Mouse (Mus musculus): Measurements from ENCODE around the gene Slc27a5.
A peak's percentile ranks its signal among the peaks of the same experiment; 100 is the strongest.

Gene Slc27a5

DNA sequence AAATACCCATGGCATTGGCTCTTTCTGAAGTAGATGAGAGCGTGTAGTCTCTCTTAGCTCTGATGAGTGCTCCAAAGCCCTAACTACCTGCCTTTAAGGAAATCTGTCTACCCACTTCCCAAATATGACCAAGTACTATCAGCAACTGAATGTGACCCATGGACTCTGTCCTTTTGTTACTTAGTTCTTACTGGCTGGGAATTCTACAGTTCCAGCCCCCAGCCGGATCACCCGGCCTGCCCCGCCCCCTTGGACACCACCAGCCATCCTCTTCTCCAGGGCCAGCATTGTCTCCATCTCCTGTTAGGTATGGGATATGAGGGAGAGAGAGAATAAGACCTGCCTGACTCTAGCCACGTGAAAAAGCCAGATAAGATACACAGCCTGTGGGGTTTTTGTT is at the start of gene Slc27a5:
Gene Slc27a5, minus strand, starts transcription at position 140 of the 400 bp plus-strand sequence.
- DNase-seq (ENCODE audit: extremely low read depth, low read depth), result no peak

DNA sequence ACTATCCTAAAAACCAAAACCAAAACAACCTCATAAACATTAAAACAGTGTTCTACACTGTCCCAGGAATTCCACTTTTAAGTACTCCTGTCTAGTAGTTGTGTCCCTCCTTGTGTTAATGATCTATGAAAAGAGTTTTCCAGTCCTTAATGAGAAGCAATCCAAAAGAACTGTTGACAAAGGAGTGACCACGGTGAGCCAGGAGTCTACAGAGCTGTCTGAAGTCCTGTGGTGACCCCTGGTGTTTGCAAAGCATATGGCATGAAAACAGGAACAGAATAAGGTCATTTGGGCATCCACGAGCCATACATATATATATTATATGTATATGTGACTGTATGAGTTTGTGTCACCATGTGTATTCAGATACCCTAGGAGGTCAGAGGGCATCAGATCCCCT is 48.1 kb upstream of the Slc27a5 start:
- peak; percentile 54 for DNase-seq (ENCODE audit: extremely low read depth, low read depth)

DNA sequence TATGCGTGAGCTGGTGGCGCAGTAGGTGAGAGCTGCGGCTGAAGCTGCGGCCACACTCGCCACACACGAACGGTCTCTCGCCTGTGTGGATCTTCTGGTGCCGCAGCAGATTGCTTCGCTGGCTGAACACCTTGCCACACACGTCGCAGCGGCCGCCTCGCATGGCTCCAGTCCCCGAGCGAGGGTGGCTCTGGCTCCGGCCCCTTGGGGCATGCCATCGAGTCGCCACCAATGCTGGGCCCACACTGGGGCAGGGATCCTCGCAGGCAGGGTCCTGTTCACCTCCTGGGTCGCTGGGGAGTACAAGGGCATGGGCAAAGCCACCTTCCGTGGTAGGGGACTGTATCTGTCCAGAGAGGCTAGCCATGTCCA is 46.2 kb upstream of the Slc27a5 start:
- no peak for DNase-seq (ENCODE audit: extremely low read depth, low read depth)

DNA sequence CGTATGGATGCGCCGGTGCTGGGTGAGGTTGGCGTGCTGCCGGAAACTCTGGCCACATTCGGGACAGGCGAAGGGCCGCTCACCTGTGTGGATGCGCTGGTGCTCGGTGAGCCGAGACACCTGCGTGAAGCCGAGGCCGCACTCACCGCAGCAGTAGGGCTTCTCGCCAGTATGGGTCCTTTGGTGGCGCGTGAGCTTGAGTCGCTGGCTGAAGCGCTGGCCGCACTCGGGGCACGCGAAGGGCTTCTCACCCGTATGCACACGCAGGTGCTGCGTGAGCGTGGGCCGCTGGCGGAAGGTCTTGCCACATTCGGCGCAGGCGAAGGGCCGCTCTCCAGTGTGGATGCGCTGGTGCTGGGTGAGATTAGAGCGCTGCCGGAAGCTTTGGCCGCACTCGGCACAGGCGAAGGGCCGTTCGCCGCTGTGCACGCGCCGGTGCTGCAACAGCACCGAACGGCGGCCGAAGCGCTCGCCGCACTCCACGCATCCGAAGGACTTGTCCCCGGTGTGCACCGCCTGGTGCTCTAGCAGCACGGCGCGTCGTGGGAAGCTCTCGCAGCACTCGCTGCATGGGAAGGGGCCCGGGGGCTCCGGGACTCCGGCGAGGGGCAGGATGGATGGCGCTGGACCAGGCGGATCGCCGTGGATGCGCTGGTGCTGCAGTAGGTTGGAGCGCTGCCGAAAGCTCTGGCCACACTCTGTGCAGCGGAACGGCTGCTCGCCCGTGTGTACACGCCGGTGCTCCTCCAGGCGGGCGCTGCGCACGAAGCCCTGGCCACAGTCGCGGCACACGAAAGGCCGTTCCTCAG is 45.7 kb upstream of the Slc27a5 start:
- DNase-seq (ENCODE audit: extremely low read depth, low read depth), result no peak

DNA sequence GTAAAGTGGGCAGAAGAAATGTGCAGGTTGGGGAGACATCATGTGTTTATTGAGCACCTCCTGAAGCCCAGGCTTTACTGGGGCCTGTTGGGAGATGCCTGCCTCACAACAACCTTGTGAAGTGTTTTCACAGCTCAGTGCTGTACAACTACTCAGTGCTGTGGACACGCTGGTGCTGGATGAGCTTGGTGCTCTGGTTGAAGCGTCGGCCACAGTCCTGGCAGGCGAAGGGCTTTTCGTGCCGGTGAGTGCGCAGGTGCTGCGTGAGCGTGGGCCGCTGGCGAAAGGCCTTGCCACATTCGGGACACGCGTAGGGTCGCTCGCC is 45.1 kb upstream of the Slc27a5 start:
- DNase-seq (ENCODE audit: extremely low read depth, low read depth), result no peak

GRCm38 (mm10) chr7:13042511-13042910 is 44.5 kb upstream of the Slc27a5 start:
- no peak for DNase-seq (ENCODE audit: extremely low read depth, low read depth)

DNA sequence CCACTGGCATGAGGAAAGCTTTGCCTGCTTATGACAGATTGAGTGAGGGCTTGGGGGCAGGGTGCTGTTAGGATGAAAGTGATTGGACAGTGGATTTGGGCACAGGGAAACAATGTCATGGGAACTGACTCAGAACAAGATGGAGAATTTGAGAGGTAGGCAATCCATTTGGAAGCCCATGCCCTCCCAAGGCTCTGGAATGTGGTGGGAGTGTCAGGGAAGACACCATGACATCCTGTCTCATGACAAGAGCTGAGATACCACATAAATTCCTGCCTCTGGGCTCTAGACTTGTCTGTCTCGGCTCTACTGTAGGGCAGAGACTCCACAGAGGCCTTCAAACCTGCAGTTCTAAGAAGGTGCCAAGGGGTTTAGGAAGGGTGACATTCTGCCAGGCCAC is 43.3 kb upstream of the Slc27a5 start:
- no peak for DNase-seq (ENCODE audit: extremely low read depth, low read depth)

DNA sequence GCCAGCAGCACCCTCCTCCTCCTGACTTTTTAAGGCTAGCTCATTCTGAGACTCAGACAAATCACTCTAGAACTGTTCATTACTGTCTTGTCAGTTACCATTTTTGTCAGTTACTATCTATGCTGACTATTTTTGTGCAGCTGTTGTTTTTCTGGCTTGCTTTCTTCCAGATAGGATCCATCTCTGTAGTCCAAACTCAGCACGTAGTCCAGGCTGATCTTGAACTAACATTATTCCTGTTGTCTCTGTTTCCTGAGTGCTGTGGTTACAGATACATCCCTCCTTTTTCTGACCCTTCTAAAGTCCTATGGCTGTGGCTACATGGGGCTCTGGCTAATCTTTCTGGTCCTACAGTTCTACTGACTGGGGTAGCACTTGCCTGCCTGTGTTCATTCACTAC is 41.2 kb upstream of the Slc27a5 start:
- DNase-seq (ENCODE audit: extremely low read depth, low read depth), result no peak

DNA sequence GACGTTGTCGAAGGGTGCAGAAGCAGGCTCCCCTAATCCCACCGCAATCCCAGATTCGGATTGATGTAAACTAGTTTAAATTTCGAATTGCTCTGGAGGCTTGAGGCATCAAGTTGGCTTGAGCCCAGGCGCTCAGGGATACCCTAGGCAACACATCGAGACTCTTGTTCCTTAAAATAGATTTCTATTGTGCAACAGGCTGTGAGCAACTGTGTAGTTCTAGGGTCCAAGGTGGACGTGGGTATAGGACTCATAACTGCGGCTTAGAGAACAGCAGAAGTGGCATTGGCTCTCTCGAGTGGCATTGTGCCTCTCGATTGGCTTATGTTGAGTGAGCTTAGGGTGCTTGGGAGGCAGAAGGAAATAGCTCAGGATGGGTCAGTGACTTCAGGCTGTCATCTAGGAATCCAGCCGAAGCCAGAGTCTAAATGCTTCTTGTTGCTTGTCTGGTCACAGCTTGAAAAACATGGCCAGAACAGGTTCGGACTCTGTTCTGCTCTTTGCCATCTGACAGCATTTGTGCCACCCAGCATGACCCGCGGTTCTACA is 40.7 kb upstream of the Slc27a5 start:
- no peak for DNase-seq (ENCODE audit: extremely low read depth, low read depth)

DNA sequence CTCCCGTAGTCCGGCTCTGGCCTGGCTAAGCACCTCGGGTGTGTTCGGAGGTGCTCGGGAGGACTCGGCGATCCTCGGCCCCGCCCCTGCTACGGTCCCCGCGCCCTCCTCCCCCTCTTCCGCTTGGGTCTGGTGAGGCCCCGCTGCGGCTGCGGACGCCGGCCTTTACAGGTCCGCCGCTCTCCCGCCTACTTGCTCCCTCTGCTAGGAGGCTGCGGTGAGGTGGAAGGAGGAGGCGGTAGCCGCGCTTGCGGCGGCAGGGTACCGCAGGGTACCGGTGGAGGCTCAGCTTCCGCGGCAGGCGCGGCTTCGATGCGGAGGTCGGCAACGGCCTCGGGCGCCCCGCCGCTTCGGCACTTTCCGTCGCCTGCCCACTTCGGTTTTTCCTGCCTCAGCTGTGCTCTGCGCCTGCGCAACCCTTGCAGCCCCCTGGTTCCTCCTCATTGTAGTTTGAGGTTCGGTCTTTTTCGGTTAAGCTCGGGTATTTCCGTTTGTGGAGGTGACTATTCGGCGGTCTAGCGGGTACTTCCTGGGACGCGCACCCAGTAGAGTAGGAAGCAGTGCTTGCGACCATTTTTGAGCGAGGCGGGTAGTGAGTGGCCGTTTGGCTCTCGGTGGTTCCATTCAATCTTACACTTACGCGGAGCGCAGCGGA is 40.0 kb upstream of the Slc27a5 start, which contains the start of gene Ube2m:
Gene Ube2m, minus strand, starts transcription at position 375 of the 655 bp plus-strand sequence.
- DNase-seq (ENCODE audit: extremely low read depth, low read depth), result peak; percentile 95

DNA sequence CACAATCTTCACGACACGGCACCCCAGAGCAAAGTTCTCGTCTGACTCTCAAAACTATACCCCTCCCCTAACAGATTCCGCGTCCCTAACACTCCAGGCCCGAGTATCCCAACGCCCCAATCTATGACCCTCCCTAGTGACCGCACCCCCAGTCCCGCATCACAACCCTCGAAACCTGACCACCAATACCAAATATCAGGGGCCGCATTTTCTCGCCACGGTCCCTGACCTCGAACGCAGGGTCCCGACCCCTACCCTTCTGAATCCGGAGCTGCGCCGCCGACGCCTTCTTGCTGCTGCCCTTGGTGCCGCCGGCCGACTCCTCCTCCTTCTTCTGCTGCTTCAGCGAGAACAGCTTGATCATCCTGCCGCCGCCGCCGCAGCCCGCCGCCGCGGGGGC is 39.4 kb upstream of the Slc27a5 start:
- DNase-seq (ENCODE audit: extremely low read depth, low read depth), result no peak

DNA sequence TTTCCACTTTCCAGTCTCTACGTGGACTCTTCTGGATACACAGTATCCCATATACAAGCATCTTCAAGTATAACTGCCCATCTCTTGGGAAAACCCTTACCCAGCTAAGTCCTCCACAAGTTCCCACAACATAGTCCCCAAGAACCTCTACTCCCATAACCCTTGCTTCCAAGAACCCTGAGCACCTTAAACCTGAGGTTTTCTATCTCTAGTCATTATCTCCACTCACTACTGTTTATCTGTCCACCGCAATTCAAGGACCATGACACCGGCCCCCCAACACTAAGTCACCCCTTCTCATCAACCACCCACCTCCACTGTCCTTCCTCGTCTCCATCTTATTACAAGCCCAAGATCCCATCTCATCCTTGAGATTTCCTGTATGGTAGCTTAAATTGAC is 38.8 kb upstream of the Slc27a5 start:
- no peak for DNase-seq (ENCODE audit: extremely low read depth, low read depth)

- DNase-seq (ENCODE audit: extremely low read depth, low read depth), result no peak
Observed at GRCm38 (mm10) chr7:13035211-13035855, 37.3 kb upstream of the Slc27a5 start.

GRCm38 (mm10) chr7:13034148-13034977 is 36.4 kb upstream of the Slc27a5 start, which contains the start of gene Chmp2a:
Chmp2a (minus strand) TSS chr7:13034807.
- DNase-seq (ENCODE audit: extremely low read depth, low read depth), result peak; percentile 91

DNA sequence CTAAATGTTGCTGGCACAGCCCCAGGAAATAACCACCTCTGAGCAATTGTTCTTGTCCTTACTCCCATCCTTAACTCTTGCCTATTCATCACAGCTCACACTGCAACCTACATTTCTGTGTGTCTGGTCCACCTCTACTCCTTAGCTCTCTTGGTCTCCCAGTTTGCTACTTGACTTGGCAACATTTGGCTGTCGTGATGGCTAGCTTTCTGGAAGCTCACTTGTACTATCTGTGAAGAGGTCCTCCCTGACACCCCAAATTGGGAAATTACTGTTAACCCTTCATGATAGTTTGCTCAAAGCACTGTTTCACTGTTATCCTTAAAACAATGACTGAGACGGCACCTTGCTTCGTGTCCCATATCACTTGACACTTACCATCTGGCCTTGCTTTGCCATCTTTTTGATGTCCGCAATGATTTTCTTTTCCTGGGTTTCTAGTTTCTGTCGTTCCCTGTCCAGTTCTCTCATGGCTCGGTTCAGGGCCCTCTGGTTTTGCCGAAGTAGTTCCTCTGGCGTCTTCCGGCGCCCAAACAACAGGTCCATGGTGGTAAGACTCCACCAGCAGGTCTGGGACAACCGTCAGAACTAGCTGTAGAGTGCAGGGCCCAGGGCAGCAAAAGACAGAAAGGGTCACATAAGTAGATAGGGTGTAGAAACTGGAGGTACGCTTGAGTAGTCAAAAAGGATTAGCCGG is 35.6 kb upstream of the Slc27a5 start:
- no peak for DNase-seq (ENCODE audit: extremely low read depth, low read depth)

DNA sequence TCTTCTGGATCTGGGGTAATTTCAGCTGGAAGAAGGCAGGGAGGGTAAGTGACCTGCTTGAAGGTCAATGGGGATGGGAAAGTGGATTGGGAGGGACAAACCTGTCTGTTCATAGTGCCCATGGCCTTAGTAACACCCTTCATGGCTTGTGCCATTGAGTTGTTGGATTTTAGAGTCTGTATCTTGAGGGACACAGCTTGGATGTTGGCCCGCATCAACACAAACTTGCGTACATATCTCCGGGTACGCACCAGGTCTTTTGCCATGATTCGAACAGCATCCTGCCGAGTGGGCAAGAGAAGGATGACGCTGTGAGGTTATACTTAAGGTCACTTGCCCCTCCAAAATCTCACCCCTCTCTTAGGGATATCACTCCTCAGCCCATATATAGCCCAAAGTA is 34.5 kb upstream of the Slc27a5 start:
- no peak for DNase-seq (ENCODE audit: extremely low read depth, low read depth)

DNA sequence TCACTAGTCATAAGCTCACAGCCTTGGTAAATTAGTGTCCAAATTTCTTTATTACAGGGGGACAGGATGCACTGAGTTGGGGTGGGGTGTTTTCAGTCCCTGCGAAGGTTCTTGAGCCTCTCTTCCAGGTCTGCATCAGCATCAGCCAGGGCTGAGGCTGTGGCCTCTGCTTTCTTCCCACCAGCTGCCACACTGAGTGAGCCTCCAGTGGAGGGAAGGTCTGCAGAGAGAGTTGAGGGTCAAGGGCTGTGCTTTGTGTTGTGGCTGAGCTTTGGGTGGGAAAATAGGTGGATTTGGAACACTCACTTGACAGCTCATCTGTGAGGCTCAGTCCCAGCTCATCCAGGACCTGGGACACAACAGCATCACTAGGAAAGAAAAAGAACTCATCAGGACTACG is 34.0 kb upstream of the Slc27a5 start:
- no peak for DNase-seq (ENCODE audit: extremely low read depth, low read depth)

- no peak for DNase-seq (ENCODE audit: extremely low read depth, low read depth)
Observed at GRCm38 (mm10) chr7:13031069-13031468, 33.1 kb upstream of the Slc27a5 start.

DNA sequence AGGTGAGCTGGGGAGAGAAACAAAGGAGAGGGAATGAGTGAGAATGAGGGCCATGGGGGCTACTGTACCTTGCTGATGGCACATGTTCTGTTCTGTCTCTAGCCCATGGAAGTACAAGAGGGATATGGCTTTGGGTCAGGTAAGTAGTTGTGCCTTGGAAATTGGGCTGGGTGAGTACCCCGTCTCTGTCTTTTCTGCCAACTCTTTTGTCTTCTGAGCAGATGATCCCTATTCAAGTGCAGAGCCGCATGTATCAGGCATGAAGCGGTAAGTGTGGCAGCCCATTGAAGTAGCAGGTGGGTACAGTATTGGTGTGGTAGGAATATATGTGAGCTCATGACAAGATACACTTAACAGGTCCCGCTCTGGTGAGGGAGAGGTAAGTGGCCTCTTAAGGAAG is 31.0 kb upstream of the Slc27a5 start:
- DNase-seq (ENCODE audit: extremely low read depth, low read depth), result no peak

DNA sequence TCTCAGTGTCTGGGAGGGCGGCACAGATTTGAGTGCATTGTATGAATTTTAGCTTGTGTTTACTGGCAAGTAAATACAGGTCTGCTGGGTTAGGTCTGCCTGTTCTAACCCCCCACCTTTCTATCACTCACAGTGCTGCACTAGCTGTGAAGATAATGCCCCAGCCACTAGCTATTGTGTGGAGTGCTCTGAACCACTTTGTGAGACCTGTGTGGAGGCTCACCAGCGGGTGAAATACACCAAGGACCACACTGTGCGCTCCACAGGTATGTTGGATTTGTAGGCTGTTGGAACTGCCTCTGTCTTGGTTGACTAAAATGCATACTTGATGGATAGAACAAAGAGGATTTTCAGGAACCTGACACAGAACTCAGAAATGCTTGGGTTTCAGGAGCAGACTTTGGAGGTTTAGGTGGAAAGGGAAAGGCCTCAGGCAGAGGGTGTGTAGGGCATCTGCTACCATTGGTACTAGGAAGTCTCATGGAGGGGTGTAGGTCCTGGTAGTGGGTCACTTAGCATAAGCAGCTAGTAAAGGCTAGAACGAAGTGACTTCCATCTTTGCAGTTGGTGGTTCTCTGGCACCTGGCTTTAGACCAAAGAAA is 27.6 kb upstream of the Slc27a5 start:
- no peak for DNase-seq (ENCODE audit: extremely low read depth, low read depth)

Data from MEL-GATA-1-ER (cell line).